Comparison of ENCODE assay signal across 32 mouse cellular contexts in genomic region chr11:82080865-82081264, GRCm38 (mm10). TPM values are rescaled to one million over a fixed set of nuclear protein-coding genes. Genes with fewer than 3 reads are reported as not detected.
DNase-seq lines count a peak whose midpoint lies in the region; TF ChIP-seq lines count a peak whose summit lies in the region.
"Had no signal": no experiment of that assay in that cellular context is flagged by ENCODE, and none has a peak within 500 bp of the region (broad histone marks: within the 10 kb centered on the region; RNA-seq: fewer than 3 reads in every experiment).

No protein-coding gene starts in this region.

- no peaks in the 10 kb centered on the region for H3K36me3 ChIP-seq in heart, adult 2 months (ENCODE audit: control insufficient read depth, insufficient read depth, low read length)
- H3K36me3 ChIP-seq in heart, embryonic 10.5 days = no peaks in the 10 kb centered on the region
- no peaks in the 10 kb centered on the region for H3K36me3 ChIP-seq in myocyte (ENCODE audit: control insufficient read depth, insufficient read depth)
- H3K36me3 ChIP-seq in hindbrain, embryonic 10.5 days = no peaks in the 10 kb centered on the region
- H3K36me3 ChIP-seq: embryonic facial prominence, embryonic 13.5 days; embryonic facial prominence, embryonic 15.5 days; forebrain, embryonic 10.5 days; forebrain, embryonic 12.5 days; G1E had no signal

- no peak overlapping the region for H3K27ac ChIP-seq in heart, adult 2 months
- H3K27ac ChIP-seq in heart, embryonic 10.5 days = no peak overlapping the region
- H3K27ac ChIP-seq in hindbrain, embryonic 10.5 days = no peak overlapping the region
- H3K27ac ChIP-seq: embryonic facial prominence, embryonic 13.5 days; embryonic facial prominence, embryonic 15.5 days; forebrain, embryonic 10.5 days; forebrain, embryonic 12.5 days had no signal

- TF ChIP-seq EP300 in heart, adult 2 months (IDR thresholded peaks at IDR 0.05; ENCODE audit: insufficient read depth, low read depth, low read length) = no peak

- intact Hi-C loops in heart, adult 2 months (cut with DNase I) = no loop called here

- WGBS in heart, adult 2 months = 39% methylated on average over 3 of the region's 3 CpGs
- WGBS in heart, embryonic 10.5 days = 71% methylated on average over 3 of the region's 3 CpGs
- WGBS in hindbrain, embryonic 10.5 days = 82% methylated on average over 3 of the region's 3 CpGs

- no peaks in the 10 kb centered on the region for H3K4me1 ChIP-seq in heart, adult 2 months (ENCODE audit: control insufficient read depth, insufficient read depth, low read length)
- no peaks in the 10 kb centered on the region for H3K4me1 ChIP-seq in heart, embryonic 10.5 days
- H3K4me1 ChIP-seq in hindbrain, embryonic 10.5 days (replicated peaks) = no peaks in the 10 kb centered on the region
- H3K4me1 ChIP-seq: embryonic facial prominence, embryonic 13.5 days; forebrain, embryonic 10.5 days; forebrain, embryonic 12.5 days had no signal

- H3K79me2 ChIP-seq in heart, adult 2 months (replicated peaks; ENCODE audit: control insufficient read depth, insufficient read depth, low read length) = no peaks in the 10 kb centered on the region
- no peaks in the 10 kb centered on the region for H3K79me2 ChIP-seq in myocyte (ENCODE audit: control insufficient read depth, insufficient read depth)

- no peaks in the 10 kb centered on the region for H3K9me3 ChIP-seq in heart, embryonic 10.5 days
- H3K9me3 ChIP-seq in hindbrain, embryonic 10.5 days = no peaks in the 10 kb centered on the region
- H3K9me3 ChIP-seq: embryonic facial prominence, embryonic 13.5 days; embryonic facial prominence, embryonic 15.5 days; forebrain, embryonic 10.5 days; forebrain, embryonic 12.5 days had no signal

- no peak overlapping the region for H3K4me3 ChIP-seq in heart, adult 2 months
- no peak overlapping the region for H3K4me3 ChIP-seq in heart, embryonic 10.5 days
- no peak overlapping the region for H3K4me3 ChIP-seq in myocyte
- H3K4me3 ChIP-seq in hindbrain, embryonic 10.5 days = no peak overlapping the region
- H3K4me3 ChIP-seq: embryonic facial prominence, embryonic 13.5 days; embryonic facial prominence, embryonic 15.5 days; erythroblast, embryonic 14.5 days; forebrain, embryonic 10.5 days; forebrain, embryonic 12.5 days had no signal

- H3K9ac ChIP-seq in heart, adult 2 months (ENCODE audit: low read depth, low read length) = no peak overlapping the region
- H3K9ac ChIP-seq: embryonic facial prominence, embryonic 13.5 days; embryonic facial prominence, embryonic 15.5 days; forebrain, embryonic 12.5 days had no signal

- H3K27me3 ChIP-seq in heart, adult 2 months (ENCODE audit: control insufficient read depth, insufficient read depth, low read length) = no peaks in the 10 kb centered on the region
- H3K27me3 ChIP-seq in heart, embryonic 10.5 days (ENCODE audit: insufficient read depth, poor library complexity, severe bottlenecking) = no peaks in the 10 kb centered on the region
- H3K27me3 ChIP-seq in myocyte (ENCODE audit: control insufficient read depth, insufficient read depth, insufficient read length) = no peaks in the 10 kb centered on the region
- H3K27me3 ChIP-seq in hindbrain, embryonic 10.5 days (ENCODE audit: insufficient read depth, poor library complexity, severe bottlenecking) = no peaks in the 10 kb centered on the region
- H3K27me3 ChIP-seq: embryonic facial prominence, embryonic 13.5 days; embryonic facial prominence, embryonic 15.5 days; forebrain, embryonic 12.5 days; Patski had no signal

- TF ChIP-seq POLR2A in heart, adult 2 months (IDR thresholded peaks at IDR 0.05; ENCODE audit: insufficient read depth, low read depth, low read length) = no peak
- no peak for TF ChIP-seq POLR2A in myocyte (IDR thresholded peaks at IDR 0.05; ENCODE audit: insufficient read length, low read depth)

- no peak for TF ChIP-seq CTCF in heart, adult 2 months (IDR thresholded peaks at IDR 0.05)

- no peak overlapping the region for H3ac ChIP-seq in myocyte (ENCODE audit: control insufficient read depth, insufficient read length)

- peak; percentile 86 for DNase-seq in heart, adult 11 months
- no peak for DNase-seq in heart, adult 2 months
- peak; percentile 22 for DNase-seq in heart, embryonic 10.5 days (ENCODE audit: low spot score)
- no peak for DNase-seq in heart, postnatal 4 days
- DNase-seq in 3T3-L1 (ENCODE audit: low read depth, low spot score) = peak; percentile 71
- no peak for DNase-seq in hindbrain, embryonic 10.5 days (ENCODE audit: low spot score)
- DNase-seq: adrenal gland, adult 2 months; adrenal gland, postnatal 10 days; adrenal gland, postnatal 25 days; cerebellum, adult 11 months; cerebellum, adult 18-20 months; cerebellum, adult 8-10 months; cerebellum, adult 9-11 months; cerebellum, postnatal 14 days; cerebellum, postnatal 36 days; embryo, embryonic 11 days had no signal

- H3K4me2 ChIP-seq in myocyte (ENCODE audit: low read depth) = no peak overlapping the region
- H3K4me2 ChIP-seq: embryonic facial prominence, embryonic 13.5 days; embryonic facial prominence, embryonic 15.5 days; forebrain, embryonic 12.5 days had no signal

TF ChIP-seq in myocyte, 11 proteins besides CTCF, POLR2A, EP300 and RAD21:
- TF ChIP-seq REST (IDR thresholded peaks at IDR 0.05; ENCODE audit: insufficient read depth, insufficient read length) (no peak), CEBPB (IDR thresholded peaks at IDR 0.05; ENCODE audit: insufficient read depth, poor library complexity, severe bottlenecking) (peak; percentile 66; the same call in 1 of the 2 replicates), TCF12 (IDR thresholded peaks at IDR 0.05; ENCODE audit: insufficient read depth, poor library complexity, severe bottlenecking) (no peak)
TF ChIP-seq in myocyte: peak in this region for 1.

RNA-seq across cellular contexts. Expression of gene Ccl12, which starts 20.8 kb away (rescaled TPM):
- total RNA-seq in heart, adult 2 months (2021) = 1 to 10 TPM in 1 of 2 experiments, not detected in 1; 1.9 TPM
- polyA plus RNA-seq in heart, adult 2 months (2012; rRNA removed) = 1.7 and 1.8 TPM in 2 replicates
- polyA plus RNA-seq in heart, embryonic 10.5 days (2016; fragmentation: Nextera tagmentation; extraction: Ambion mirVana) = not detected in 2 replicates
- under 1 TPM in 1 of 2 experiments, not detected in 1; 0.86 TPM for total RNA-seq in heart, postnatal 4 days (2021)
- not detected for polyA plus RNA-seq in myocyte (2012; fragmentation: generic; extraction: Trizol)
- polyA plus RNA-seq in hindbrain, embryonic 10.5 days (2016; fragmentation: Nextera tagmentation; extraction: Ambion mirVana) = 0.56 and 1.3 TPM in 2 replicates
- total RNA-seq: adrenal gland, adult 2 months; adrenal gland, postnatal 25 days; CH12.LX; common myeloid progenitor, adult 5-6 weeks; G1E had no signal
- polyA plus RNA-seq: CD4-positive, CD25-positive, alpha-beta regulatory T cell, adult 4 months; erythroblast, embryonic 14.5 days; forebrain, embryonic 16.5 days; G1E; Patski had no signal

RNA-seq across cellular contexts. Expression of gene Ccl11, which starts 23.2 kb away (rescaled TPM):
- 1 to 10 TPM; 1.7 to 3.6 TPM for total RNA-seq in heart, adult 2 months (2021)
- 3.1 and 5.9 TPM in 2 replicates for polyA plus RNA-seq in heart, adult 2 months (2012; rRNA removed)
- not detected in 2 replicates for polyA plus RNA-seq in heart, embryonic 10.5 days (2016; fragmentation: Nextera tagmentation; extraction: Ambion mirVana)
- total RNA-seq in heart, postnatal 4 days (2021) = under 1 TPM; 0.41 to 0.43 TPM
- polyA plus RNA-seq in myocyte (2012; fragmentation: generic; extraction: Trizol) = not detected
- polyA plus RNA-seq in hindbrain, embryonic 10.5 days (2016; fragmentation: Nextera tagmentation; extraction: Ambion mirVana) = not detected in 2 replicates
- total RNA-seq: CH12.LX; common myeloid progenitor, adult 5-6 weeks; G1E had no signal
- polyA plus RNA-seq: CD4-positive, CD25-positive, alpha-beta regulatory T cell, adult 4 months; embryonic facial prominence, embryonic 11.5 days; erythroblast, embryonic 14.5 days; forebrain, embryonic 10.5 days; forebrain, embryonic 12.5 days; forebrain, embryonic 14.5 days; forebrain, embryonic 16.5 days; G1E; Patski had no signal

RNA-seq across cellular contexts. Expression of gene Ccl8, which starts 34.1 kb away (rescaled TPM):
- 1 to 10 TPM in 1 of 2 experiments, under 1 TPM in 1; 0.82 to 1.3 TPM for total RNA-seq in heart, adult 2 months (2021)
- polyA plus RNA-seq in heart, adult 2 months (2012; rRNA removed) = 1.6 and 1.9 TPM in 2 replicates
- polyA plus RNA-seq in heart, embryonic 10.5 days (2016; fragmentation: Nextera tagmentation; extraction: Ambion mirVana) = not detected in 2 replicates
- total RNA-seq in heart, postnatal 4 days (2021) = under 1 TPM in 1 of 2 experiments, not detected in 1; 0.60 TPM
- polyA plus RNA-seq in myocyte (2012; fragmentation: generic; extraction: Trizol) = 1.3 TPM
- polyA plus RNA-seq in hindbrain, embryonic 10.5 days (2016; fragmentation: Nextera tagmentation; extraction: Ambion mirVana) = not detected in 2 replicates
- total RNA-seq: adrenal gland, postnatal 10 days; adrenal gland, postnatal 25 days; adrenal gland, postnatal 4 days; CH12.LX; common myeloid progenitor, adult 5-6 weeks; G1E had no signal
- polyA plus RNA-seq: brain, embryonic 14.5 days; CD4-positive, CD25-positive, alpha-beta regulatory T cell, adult 4 months; embryonic facial prominence, embryonic 11.5 days; embryonic facial prominence, embryonic 13.5 days; embryonic facial prominence, embryonic 15.5 days; erythroblast, embryonic 14.5 days; forebrain, embryonic 10.5 days; forebrain, embryonic 12.5 days; forebrain, embryonic 14.5 days; forebrain, embryonic 16.5 days; G1E had no signal

RNA-seq across cellular contexts. Expression of gene Ccl7, which starts 35.4 kb away (rescaled TPM):
- 1 to 10 TPM in 1 of 2 experiments, under 1 TPM in 1; 0.68 to 1.7 TPM for total RNA-seq in heart, adult 2 months (2021)
- polyA plus RNA-seq in heart, adult 2 months (2012; rRNA removed) = 1.1 and 1.4 TPM in 2 replicates
- polyA plus RNA-seq in heart, embryonic 10.5 days (2016; fragmentation: Nextera tagmentation; extraction: Ambion mirVana) = 1.7 and 2.1 TPM in 2 replicates
- total RNA-seq in heart, postnatal 4 days (2021) = 1 to 10 TPM; 1.2 to 1.5 TPM
- polyA plus RNA-seq in myocyte (2012; fragmentation: generic; extraction: Trizol) = 6.0 TPM
- polyA plus RNA-seq in hindbrain, embryonic 10.5 days (2016; fragmentation: Nextera tagmentation; extraction: Ambion mirVana) = 0.21 TPM in 1 of 2 replicates, not detected in the other
- total RNA-seq: adrenal gland, postnatal 4 days; CH12.LX; common myeloid progenitor, adult 5-6 weeks; G1E had no signal
- polyA plus RNA-seq: CD4-positive, CD25-positive, alpha-beta regulatory T cell, adult 4 months; embryonic facial prominence, embryonic 11.5 days; erythroblast, embryonic 14.5 days; G1E had no signal

RNA-seq across cellular contexts. Expression of gene Gm17268, which starts 42.5 kb away (rescaled TPM):
- not detected for total RNA-seq in heart, adult 2 months (2021)
- not detected in 2 replicates for polyA plus RNA-seq in heart, adult 2 months (2012; rRNA removed)
- polyA plus RNA-seq in heart, embryonic 10.5 days (2016; fragmentation: Nextera tagmentation; extraction: Ambion mirVana) = not detected in 2 replicates
- total RNA-seq in heart, postnatal 4 days (2021) = not detected
- polyA plus RNA-seq in myocyte (2012; fragmentation: generic; extraction: Trizol) = not detected
- polyA plus RNA-seq in hindbrain, embryonic 10.5 days (2016; fragmentation: Nextera tagmentation; extraction: Ambion mirVana) = not detected in 2 replicates
- total RNA-seq: adrenal gland, adult 2 months; adrenal gland, postnatal 10 days; adrenal gland, postnatal 25 days; adrenal gland, postnatal 4 days; CH12.LX; common myeloid progenitor, adult 5-6 weeks; G1E had no signal
- polyA plus RNA-seq: adrenal gland, adult 2 months; brain, embryonic 14.5 days; CD4-positive, CD25-positive, alpha-beta regulatory T cell, adult 4 months; embryonic facial prominence, embryonic 11.5 days; embryonic facial prominence, embryonic 13.5 days; embryonic facial prominence, embryonic 15.5 days; erythroblast, embryonic 14.5 days; forebrain, embryonic 10.5 days; forebrain, embryonic 12.5 days; forebrain, embryonic 14.5 days; forebrain, embryonic 16.5 days; G1E; Patski had no signal

Comparison
In these comparisons a context has a peak if more than half of its experiments do, and no peak if none do; other contexts are left out.
1. DNase-seq: peak in heart, adult 11 months (single experiment), heart, embryonic 10.5 days (single experiment) and 3T3-L1 (single experiment); none in heart, adult 2 months (0 of 2), heart, postnatal 4 days (single experiment) and hindbrain, embryonic 10.5 days (single experiment).